Comparison of ENCODE assay signal across 8 mouse cellular contexts in genomic region chr7:105580627-105581089, GRCm38 (mm10). TPM values are rescaled to one million over a fixed set of nuclear protein-coding genes. Genes with fewer than 3 reads are reported as not detected.
DNase-seq lines count a peak whose midpoint lies in the region; ATAC-seq and TF ChIP-seq lines count a peak whose summit lies in the region.

No protein-coding gene starts in this region.

- WGBS in heart, embryonic 16.5 days, result 2% methylated on average over 18 of the region's 22 CpGs
- WGBS in liver, embryonic 11.5 days, result 2% methylated on average over 18 of the region's 22 CpGs
- WGBS in small intestine, adult 2 months, result 2% methylated on average over 20 of the region's 22 CpGs

- H3K36me3 ChIP-seq in testis, adult 2 months (ENCODE audit: control insufficient read depth, insufficient read depth, low read length), result no peaks in the 10 kb centered on the region
- H3K36me3 ChIP-seq in heart, embryonic 16.5 days (ENCODE audit: control insufficient read depth, insufficient read depth), result no peaks in the 10 kb centered on the region
- H3K36me3 ChIP-seq in liver, embryonic 11.5 days (ENCODE audit: control insufficient read depth, insufficient read depth, low read length), result no peaks in the 10 kb centered on the region
- H3K36me3 ChIP-seq in small intestine, adult 2 months (ENCODE audit: control insufficient read depth, insufficient read depth, low read length), result no peaks in the 10 kb centered on the region

- no peak overlapping the region for H3K27ac ChIP-seq in testis, adult 2 months (ENCODE audit: control insufficient read depth, insufficient read depth, low read depth, low read length)
- H3K27ac ChIP-seq in heart, embryonic 16.5 days (ENCODE audit: low read length), result peak overlapping the region; percentile 86
- H3K27ac ChIP-seq in liver, embryonic 11.5 days (ENCODE audit: low read depth, low read length), result 0 out of 2 replicates have a peak overlapping the region, but pooled peaks have one; percentile 25
- H3K27ac ChIP-seq in small intestine, adult 2 months (ENCODE audit: insufficient read depth, low read depth, low read length), result no peak overlapping the region; the same call in 1 of the 2 replicates

- ATAC-seq in heart, embryonic 16.5 days (replicated peaks; ENCODE audit: extremely low read depth, insufficient read depth, low FRiP score), result peak; percentile 19; the same call in 1 of the 2 replicates
- no peak for ATAC-seq in liver, embryonic 11.5 days (replicated peaks; ENCODE audit: low FRiP score)

- H3K4me1 ChIP-seq in testis, adult 2 months (ENCODE audit: control insufficient read depth, insufficient read depth, low read length), result peaks cover 3% of the 10 kb centered on the region
- peaks cover 7% of the 10 kb centered on the region for H3K4me1 ChIP-seq in heart, embryonic 16.5 days (ENCODE audit: control insufficient read depth, insufficient read depth, low read length)
- no peaks in the 10 kb centered on the region for H3K4me1 ChIP-seq in liver, embryonic 11.5 days (replicated peaks; ENCODE audit: control insufficient read depth, insufficient read depth, low read length)
- H3K4me1 ChIP-seq in small intestine, adult 2 months (ENCODE audit: control insufficient read depth, insufficient read depth, insufficient read length, low read length), result peaks cover 3% of the 10 kb centered on the region; the same call in 1 of the 2 replicates

- H3K27me3 ChIP-seq in testis, adult 2 months (ENCODE audit: control insufficient read depth, insufficient read depth, low read length), result no peaks in the 10 kb centered on the region
- no peaks in the 10 kb centered on the region for H3K27me3 ChIP-seq in heart, embryonic 16.5 days (ENCODE audit: control insufficient read depth, insufficient read depth, low read length)
- no peaks in the 10 kb centered on the region; the same call in 1 of the 2 replicates for H3K27me3 ChIP-seq in liver, embryonic 11.5 days (replicated peaks; ENCODE audit: control insufficient read depth, insufficient read depth, low read length)
- H3K27me3 ChIP-seq in small intestine, adult 2 months (ENCODE audit: control insufficient read depth, insufficient read depth, low read length), result peaks cover 5% of the 10 kb centered on the region; the same call in 1 of the 2 replicates

- H3K4me2 ChIP-seq in heart, embryonic 16.5 days (ENCODE audit: low read depth, low read length), result peak overlapping the region; percentile 69
- peak overlapping the region; percentile 86 for H3K4me2 ChIP-seq in liver, embryonic 11.5 days

- H3K9ac ChIP-seq in heart, embryonic 16.5 days (ENCODE audit: low read length), result peak overlapping the region; percentile 83
- H3K9ac ChIP-seq in liver, embryonic 11.5 days (ENCODE audit: low read depth, low read length), result peak overlapping the region; percentile 69

- H3K4me3 ChIP-seq in testis, adult 2 months (ENCODE audit: control insufficient read depth, low read depth, low read length), result peak overlapping the region; percentile 93
- H3K4me3 ChIP-seq in heart, embryonic 16.5 days (ENCODE audit: low read length), result peak overlapping the region; percentile 85
- H3K4me3 ChIP-seq in liver, embryonic 11.5 days (ENCODE audit: low read depth, low read length), result peak overlapping the region; percentile 71
- peak overlapping the region; percentile 97 for H3K4me3 ChIP-seq in small intestine, adult 2 months (ENCODE audit: low read depth, low read length)

- TF ChIP-seq CTCF in testis, adult 2 months (IDR thresholded peaks at IDR 0.05; ENCODE audit: control insufficient read depth, insufficient read depth, insufficient replicate concordance, low read depth, low read length), result no peak
- TF ChIP-seq CTCF in small intestine, adult 2 months (IDR thresholded peaks at IDR 0.05; ENCODE audit: extremely low read depth, insufficient read length, insufficient replicate concordance, low read depth, low read length), result no peak

- no peak for TF ChIP-seq POLR2A in testis, adult 2 months (IDR thresholded peaks at IDR 0.05; ENCODE audit: control insufficient read depth, low read depth, low read length)
- no peak for TF ChIP-seq POLR2A in small intestine, adult 2 months (IDR thresholded peaks at IDR 0.05; ENCODE audit: low read depth, low read length)

- no peaks in the 10 kb centered on the region for H3K9me3 ChIP-seq in heart, embryonic 16.5 days (replicated peaks; ENCODE audit: control insufficient read depth, low read length)
- H3K9me3 ChIP-seq in liver, embryonic 11.5 days (ENCODE audit: control insufficient read depth, low read length), result no peaks in the 10 kb centered on the region

- DNase-seq in adrenal gland, postnatal 14 days, result peak; percentile 32
- DNase-seq in adrenal gland, adult 8-10 months, result no peak
- DNase-seq in testis, postnatal 10 days (ENCODE audit: low spot score), result no peak
- no peak for DNase-seq in liver, embryonic 11.5 days (ENCODE audit: low spot score)
- DNase-seq in adrenal gland, postnatal 4 days (ENCODE audit: low spot score in 2 of 2), result no peak

RNA-seq across cellular contexts. Expression of gene Apbb1, which starts 0.8 kb away (rescaled TPM):
- 14.1 and 19.4 TPM in 2 replicates for total RNA-seq in adrenal gland, postnatal 14 days (2021)
- 10 to 100 TPM; 17.3 to 30.8 (median 24.3) TPM for total RNA-seq in adrenal gland, adult 8-10 months (2022)
- polyA plus RNA-seq in testis, adult 2 months (2012; rRNA removed), result 33.9 and 37.4 TPM in 2 replicates
- polyA plus RNA-seq in heart, embryonic 16.5 days (2015; fragmentation: Nextera tagmentation; extraction: Ambion mirVana), result 44.5 and 49.5 TPM in 2 replicates
- polyA plus RNA-seq in liver, embryonic 11.5 days (2014; fragmentation: Nextera tagmentation; extraction: Ambion mirVana), result 17.1 and 18.7 TPM in 2 replicates
- polyA plus RNA-seq in small intestine, adult 2 months (2012; rRNA removed), result 15.5 and 16.8 TPM in 2 replicates
- total RNA-seq in adrenal gland, postnatal 4 days (2021), result 10 to 100 TPM; 36.8 to 42.3 TPM

RNA-seq across cellular contexts. Expression of gene Hpx, which starts 19.3 kb away (rescaled TPM):
- total RNA-seq in adrenal gland, postnatal 14 days (2021), result 31.2 and 508 TPM in 2 replicates
- total RNA-seq in adrenal gland, adult 8-10 months (2022), result 1 to 10 TPM in 1 of 4 experiments, under 1 TPM in 3; 0.52 to 1.3 (median 0.72) TPM
- 0.30 and 0.36 TPM in 2 replicates for polyA plus RNA-seq in testis, adult 2 months (2012; rRNA removed)
- polyA plus RNA-seq in heart, embryonic 16.5 days (2015; fragmentation: Nextera tagmentation; extraction: Ambion mirVana), result 0.25 and 0.91 TPM in 2 replicates
- polyA plus RNA-seq in liver, embryonic 11.5 days (2014; fragmentation: Nextera tagmentation; extraction: Ambion mirVana), result 66.3 TPM in 2 replicates
- polyA plus RNA-seq in small intestine, adult 2 months (2012; rRNA removed), result 0.22 TPM in 1 of 2 replicates, not detected in the other
- total RNA-seq in adrenal gland, postnatal 4 days (2021), result 100 to 1,000 TPM in 1 of 2 experiments, 10 to 100 TPM in 1; 10.6 to 269 TPM

RNA-seq across cellular contexts. Expression of gene Smpd1, which starts 26.5 kb away (rescaled TPM):
- 61.5 and 76.3 TPM in 2 replicates for total RNA-seq in adrenal gland, postnatal 14 days (2021)
- 10 to 100 TPM; 47.3 to 54.3 (median 51.8) TPM for total RNA-seq in adrenal gland, adult 8-10 months (2022)
- polyA plus RNA-seq in testis, adult 2 months (2012; rRNA removed), result 3.9 and 4.0 TPM in 2 replicates
- polyA plus RNA-seq in heart, embryonic 16.5 days (2015; fragmentation: Nextera tagmentation; extraction: Ambion mirVana), result 61.7 and 65.0 TPM in 2 replicates
- 33.6 and 40.8 TPM in 2 replicates for polyA plus RNA-seq in liver, embryonic 11.5 days (2014; fragmentation: Nextera tagmentation; extraction: Ambion mirVana)
- 10.2 and 11.7 TPM in 2 replicates for polyA plus RNA-seq in small intestine, adult 2 months (2012; rRNA removed)
- total RNA-seq in adrenal gland, postnatal 4 days (2021), result 10 to 100 TPM; 39.4 to 40.3 TPM

RNA-seq across cellular contexts. Expression of gene Trim3, which starts 52.7 kb away (rescaled TPM):
- total RNA-seq in adrenal gland, postnatal 14 days (2021), result 32.5 and 47.2 TPM in 2 replicates
- total RNA-seq in adrenal gland, adult 8-10 months (2022), result 10 to 100 TPM; 24.0 to 50.0 (median 38.6) TPM
- 4.6 and 5.1 TPM in 2 replicates for polyA plus RNA-seq in testis, adult 2 months (2012; rRNA removed)
- 32.9 and 35.7 TPM in 2 replicates for polyA plus RNA-seq in heart, embryonic 16.5 days (2015; fragmentation: Nextera tagmentation; extraction: Ambion mirVana)
- polyA plus RNA-seq in liver, embryonic 11.5 days (2014; fragmentation: Nextera tagmentation; extraction: Ambion mirVana), result 13.7 and 15.4 TPM in 2 replicates
- polyA plus RNA-seq in small intestine, adult 2 months (2012; rRNA removed), result 13.3 and 15.5 TPM in 2 replicates
- total RNA-seq in adrenal gland, postnatal 4 days (2021), result 10 to 100 TPM; 51.4 to 56.7 TPM

RNA-seq across cellular contexts. Expression of gene Timm10b, which starts 59.2 kb away (rescaled TPM):
- total RNA-seq in adrenal gland, postnatal 14 days (2021), result 130 and 136 TPM in 2 replicates
- total RNA-seq in adrenal gland, adult 8-10 months (2022), result 100 to 1,000 TPM in 3 of 4 experiments, 10 to 100 TPM in 1; 73.6 to 158 (median 103) TPM
- 73.6 and 76.1 TPM in 2 replicates for polyA plus RNA-seq in testis, adult 2 months (2012; rRNA removed)
- polyA plus RNA-seq in heart, embryonic 16.5 days (2015; fragmentation: Nextera tagmentation; extraction: Ambion mirVana), result 147 and 158 TPM in 2 replicates
- 222 and 242 TPM in 2 replicates for polyA plus RNA-seq in liver, embryonic 11.5 days (2014; fragmentation: Nextera tagmentation; extraction: Ambion mirVana)
- 104 and 142 TPM in 2 replicates for polyA plus RNA-seq in small intestine, adult 2 months (2012; rRNA removed)
- total RNA-seq in adrenal gland, postnatal 4 days (2021), result 100 to 1,000 TPM; 115 to 116 TPM

Comparison
In these comparisons a context has a peak if more than half of its experiments do, and no peak if none do; other contexts are left out.
1. H3K27ac ChIP-seq: peak in heart, embryonic 16.5 days (single experiment) and liver, embryonic 11.5 days (single experiment); none in testis, adult 2 months (single experiment) and small intestine, adult 2 months (single experiment).
2. RNA of gene Hpx, which starts 19.3 kb away (polyA plus RNA-seq): 66.3 TPM in liver, embryonic 11.5 days; 0.25 to 0.91 TPM in heart, embryonic 16.5 days, 0.30 to 0.36 TPM in testis, adult 2 months and 0.22 TPM in small intestine, adult 2 months; every median in the first group is over 10 times any median in the second.
3. Peak in every context shown above with its lines, with median percentiles within 50 percentile points of each other: H3K4me3 ChIP-seq.